Mouse (Mus musculus): ENCODE data around the gene Il1r1. TPM values are rescaled to one million over a fixed set of nuclear protein-coding genes. Genes with fewer than 3 reads are reported as not detected.

Il1r1 gene
- polyA plus RNA-seq, 1 experiment from 2014 or later, result 9.2 TPM

DNA sequence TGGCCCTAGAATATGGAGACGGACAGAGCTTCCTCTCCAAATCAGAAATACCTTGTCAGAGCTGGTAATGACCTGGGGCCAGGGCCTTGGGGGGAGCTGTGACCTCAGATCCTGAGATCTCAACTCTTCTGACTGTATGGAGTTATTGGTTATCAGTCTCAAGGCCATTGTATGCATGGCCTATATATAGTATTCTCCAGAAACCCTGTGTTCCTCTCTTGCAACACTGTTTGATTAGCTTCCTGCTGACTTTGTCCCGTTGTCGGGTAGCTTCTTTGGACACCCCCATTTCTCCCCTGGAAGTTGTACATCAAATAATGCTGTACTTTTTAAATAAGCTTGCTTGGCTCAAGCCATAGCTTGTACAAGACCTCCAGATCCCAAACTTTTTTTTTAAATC is 97.7 kb downstream of the Il1r1 start:
- 32% methylated on average over 3 of the region's 3 CpGs for WGBS (ENCODE audit: insufficient replicate concordance)
- H3K36me3 ChIP-seq, result no peaks in the 10 kb centered on the region
- no peak overlapping the region for H3K4me2 ChIP-seq
- H3K27me3 ChIP-seq, result peaks cover 23% of the 10 kb centered on the region
- no peak for DNase-seq
- H3K9me3 ChIP-seq (replicated peaks), result no peaks in the 10 kb centered on the region
- peaks cover 42% of the 10 kb centered on the region for H3K4me1 ChIP-seq (replicated peaks)
- ATAC-seq (ENCODE audit: low read depth), result no peak
- no peak overlapping the region for H3K4me3 ChIP-seq (replicated peaks)
- H3K27ac ChIP-seq, result no peak overlapping the region
- no peak overlapping the region for H3K9ac ChIP-seq

GRCm38 (mm10) chr1:40324457-40324856 is 99.6 kb downstream of the Il1r1 start, which contains the start of gene Il1rl2:
Il1rl2 (plus strand) TSS chr1:40324610.
- Histone ChIP-seq H3K4me2 (peak within 1 kb of the TSS; percentile 77), H3K4me3 (replicated peaks) (peak within 1 kb of the TSS; percentile 57), H3K27ac (no peak within 1 kb of the TSS), H3K9me3 (replicated peaks) (no peaks in the 10 kb centered on the region), H3K27me3 (peaks cover 23% of the 10 kb centered on the region), H3K9ac (peak within 1 kb of the TSS; percentile 55), H3K36me3 (no peaks in the 10 kb centered on the region), H3K4me1 (replicated peaks) (peaks cover 42% of the 10 kb centered on the region)
- 15% methylated on average over 6 of the region's 6 CpGs for WGBS (ENCODE audit: insufficient replicate concordance)
- ATAC-seq (ENCODE audit: low read depth), result 0 out of 2 replicates have a peak, but pooled peaks have one; percentile 4
- no peak for DNase-seq

DNA sequence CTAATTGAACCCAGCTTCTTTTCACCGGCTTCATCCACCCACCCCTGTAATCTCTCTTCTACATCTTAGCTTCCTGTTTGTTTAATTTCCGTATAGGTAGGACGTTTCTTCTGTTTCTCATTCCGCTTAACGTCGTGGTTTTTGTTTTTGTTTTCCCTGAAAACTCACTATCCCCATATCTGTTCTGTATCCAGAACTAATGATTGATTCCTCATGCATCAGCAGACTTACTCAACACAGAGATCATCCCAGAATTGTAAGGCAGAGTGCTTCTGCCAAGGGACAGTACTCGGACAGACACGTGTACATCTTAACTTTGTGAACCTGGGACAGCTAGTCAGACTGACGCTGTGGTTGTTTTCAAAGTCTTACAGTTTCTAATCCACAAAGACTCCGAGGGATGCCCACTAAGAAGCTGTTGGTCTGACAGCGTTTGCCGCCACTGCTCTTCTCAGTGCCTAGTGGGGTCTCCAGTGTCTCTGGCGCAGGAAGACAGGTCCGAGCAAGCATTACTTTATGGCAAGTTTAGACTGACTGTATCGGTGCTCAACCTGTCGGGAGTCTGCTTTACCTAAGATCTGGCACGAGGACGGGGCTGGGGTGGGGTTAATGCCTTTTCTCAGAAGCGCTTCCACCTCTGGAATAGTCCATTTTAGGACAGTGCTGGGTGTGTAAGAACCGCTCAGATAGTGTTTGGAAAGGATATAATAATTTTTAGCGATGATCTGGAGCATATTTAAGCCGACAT is 100.2 kb downstream of the Il1r1 start:
- peak overlapping the region; percentile 55 for H3K9ac ChIP-seq
- 3% methylated on average over 22 of the region's 22 CpGs for WGBS (ENCODE audit: insufficient replicate concordance)
- ATAC-seq (ENCODE audit: low read depth) (peak; percentile 44), DNase-seq (no peak)
- H3K9me3 ChIP-seq (replicated peaks), result no peaks in the 10 kb centered on the region
- peak overlapping the region; percentile 57 for H3K4me3 ChIP-seq (replicated peaks)
- H3K27ac ChIP-seq, result no peak overlapping the region
- no peaks in the 10 kb centered on the region for H3K36me3 ChIP-seq
- peaks cover 23% of the 10 kb centered on the region for H3K27me3 ChIP-seq
- H3K4me2 ChIP-seq, result peak overlapping the region; percentile 77
- peaks cover 47% of the 10 kb centered on the region for H3K4me1 ChIP-seq (replicated peaks)

DNA sequence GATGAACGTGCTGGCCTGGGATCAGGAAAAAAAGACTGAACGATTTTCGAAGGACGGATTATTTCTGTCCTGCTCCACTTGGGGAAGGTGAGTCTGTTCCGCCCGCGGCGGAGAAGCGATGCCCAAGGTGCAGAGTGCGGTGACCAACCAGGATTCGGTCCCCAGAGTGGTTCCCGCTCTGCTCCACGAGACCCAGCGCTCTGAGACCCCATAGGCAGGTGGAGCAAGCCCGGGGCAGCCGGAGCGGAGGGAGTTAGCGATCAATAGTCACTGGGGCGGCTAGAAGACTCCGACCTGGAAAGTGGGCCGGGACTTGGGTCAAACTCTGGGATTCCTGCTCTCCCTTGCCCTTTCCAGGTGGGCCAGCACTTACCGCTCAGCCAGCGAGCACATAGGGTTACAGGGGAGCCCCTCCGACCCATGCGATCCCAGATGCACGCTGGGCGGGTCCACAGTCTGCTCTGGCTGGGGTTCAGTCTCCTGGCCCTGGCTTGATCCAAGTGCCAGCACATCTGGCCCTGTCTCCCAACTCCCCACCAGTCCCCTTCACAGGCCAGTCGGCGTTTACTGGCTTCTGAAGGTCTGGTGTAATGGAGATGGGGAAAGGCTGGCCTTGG is 100.9 kb downstream of the Il1r1 start:
- peaks cover 23% of the 10 kb centered on the region for H3K27me3 ChIP-seq
- no peaks in the 10 kb centered on the region for H3K9me3 ChIP-seq (replicated peaks)
- DNase-seq (no peak), ATAC-seq (ENCODE audit: low read depth) (peak; percentile 27; the same call in 1 of the 2 replicates)
- H3K36me3 ChIP-seq, result no peaks in the 10 kb centered on the region
- peaks cover 47% of the 10 kb centered on the region for H3K4me1 ChIP-seq (replicated peaks)
- 18% methylated on average over 29 of the region's 29 CpGs for WGBS (ENCODE audit: insufficient replicate concordance)
- peak overlapping the region; percentile 77 for H3K4me2 ChIP-seq
- H3K4me3 ChIP-seq (replicated peaks), result peak overlapping the region; percentile 57
- H3K9ac ChIP-seq, result peak overlapping the region; percentile 55
- H3K27ac ChIP-seq, result no peak overlapping the region

GRCm38 (mm10) chr1:40327604-40328003 is 102.7 kb downstream of the Il1r1 start:
- Histone ChIP-seq H3K4me2 (no peak overlapping the region), H3K4me3 (replicated peaks) (no peak overlapping the region), H3K36me3 (no peaks in the 10 kb centered on the region), H3K4me1 (replicated peaks) (peaks cover 35% of the 10 kb centered on the region), H3K27ac (no peak overlapping the region), H3K9me3 (replicated peaks) (no peaks in the 10 kb centered on the region), H3K27me3 (peaks cover 23% of the 10 kb centered on the region), H3K9ac (no peak overlapping the region)
- ATAC-seq (ENCODE audit: low read depth), result no peak
- no peak for DNase-seq
- 60% methylated on average over 3 of the region's 3 CpGs for WGBS (ENCODE audit: insufficient replicate concordance)

DNA sequence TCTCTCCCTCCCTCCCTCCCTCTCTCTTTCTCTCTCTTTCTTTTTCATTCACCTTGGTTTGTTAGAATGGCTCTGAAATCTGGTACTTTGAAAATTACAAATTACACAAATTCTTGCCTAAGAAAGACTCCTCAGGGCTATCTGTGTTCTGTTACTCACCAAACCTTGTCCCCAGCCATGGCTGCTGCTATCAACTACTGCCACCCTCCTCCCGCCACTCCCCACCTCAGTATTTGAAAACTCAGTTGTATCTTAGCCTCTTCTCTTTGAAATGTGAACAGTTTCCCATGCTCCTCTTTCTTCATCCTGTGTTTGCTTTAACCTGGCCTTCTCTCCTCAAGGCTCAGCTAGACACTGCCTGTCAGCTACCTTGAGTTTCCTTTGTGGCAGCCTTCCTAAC is 104.6 kb downstream of the Il1r1 start:
- no peak overlapping the region for H3K4me2 ChIP-seq
- ATAC-seq (ENCODE audit: low read depth), result no peak
- WGBS (ENCODE audit: insufficient replicate concordance), result 36% methylated on average over 1 of the region's 1 CpGs
- peaks cover 19% of the 10 kb centered on the region for H3K27me3 ChIP-seq
- no peaks in the 10 kb centered on the region for H3K36me3 ChIP-seq
- H3K9me3 ChIP-seq (replicated peaks), result no peaks in the 10 kb centered on the region
- H3K4me3 ChIP-seq (replicated peaks), result no peak overlapping the region
- H3K27ac ChIP-seq, result no peak overlapping the region
- peaks cover 19% of the 10 kb centered on the region for H3K4me1 ChIP-seq (replicated peaks)
- DNase-seq, result no peak
- peak overlapping the region; percentile 41; the same call in 1 of the 2 replicates for H3K9ac ChIP-seq

DNA sequence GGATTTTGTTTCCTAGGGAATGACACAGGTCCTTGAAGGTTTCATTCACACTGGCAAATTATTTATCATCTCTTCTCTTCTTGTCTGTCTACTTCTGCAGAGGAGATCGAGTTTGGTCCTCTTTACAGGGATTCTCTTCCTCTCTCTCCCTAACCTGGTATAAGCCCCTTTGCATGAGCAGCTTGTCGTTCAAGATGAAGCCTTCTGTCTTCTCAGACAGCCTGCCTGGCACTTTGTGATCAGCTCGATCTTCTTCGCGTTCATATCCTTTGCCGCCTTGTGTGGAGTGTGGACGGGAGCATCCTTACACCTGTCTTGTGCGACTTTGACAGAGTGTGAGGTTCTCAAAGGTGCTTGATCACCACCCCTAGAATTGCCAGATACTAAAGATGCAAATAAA is 105.3 kb downstream of the Il1r1 start:
- H3K4me3 ChIP-seq (replicated peaks), result no peak overlapping the region
- peaks cover 18% of the 10 kb centered on the region for H3K27me3 ChIP-seq
- no peaks in the 10 kb centered on the region for H3K9me3 ChIP-seq (replicated peaks)
- ATAC-seq (ENCODE audit: low read depth), result no peak
- no peak overlapping the region for H3K9ac ChIP-seq
- no peak overlapping the region for H3K4me2 ChIP-seq
- peaks cover 15% of the 10 kb centered on the region for H3K4me1 ChIP-seq (replicated peaks)
- DNase-seq, result no peak
- no peaks in the 10 kb centered on the region for H3K36me3 ChIP-seq
- H3K27ac ChIP-seq, result no peak overlapping the region
- 73% methylated on average over 8 of the region's 8 CpGs for WGBS (ENCODE audit: insufficient replicate concordance)

DNA sequence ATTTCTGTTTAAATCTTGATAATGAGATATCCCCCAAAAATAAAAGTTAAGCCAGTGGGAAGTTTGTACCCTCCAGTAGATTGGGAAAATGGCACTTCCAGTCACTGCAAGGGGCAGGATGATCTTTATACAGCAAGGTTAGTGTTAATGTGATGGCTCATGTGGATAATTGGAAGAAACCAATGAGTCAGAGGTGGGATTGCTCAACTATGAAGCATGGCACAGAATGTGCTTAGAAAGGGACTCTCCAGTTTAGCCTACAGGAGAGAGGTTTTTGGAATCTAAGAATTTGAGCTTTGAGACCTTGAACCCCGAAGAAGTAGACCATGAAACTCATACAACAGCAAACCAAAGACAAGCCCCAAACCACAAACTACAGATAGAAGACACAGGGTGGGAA is 114.5 kb downstream of the Il1r1 start:
- ATAC-seq (ENCODE audit: low read depth), result no peak
- 55% methylated on average over 1 of the region's 1 CpGs for WGBS (ENCODE audit: insufficient replicate concordance)
- H3K4me2 ChIP-seq, result no peak overlapping the region
- no peaks in the 10 kb centered on the region for H3K9me3 ChIP-seq (replicated peaks)
- H3K4me3 ChIP-seq (replicated peaks), result no peak overlapping the region
- peaks cover 8% of the 10 kb centered on the region; the same call in 1 of the 2 replicates for H3K4me1 ChIP-seq (replicated peaks)
- no peaks in the 10 kb centered on the region for H3K27me3 ChIP-seq
- no peak overlapping the region for H3K9ac ChIP-seq
- no peaks in the 10 kb centered on the region for H3K36me3 ChIP-seq
- H3K27ac ChIP-seq, result no peak overlapping the region
- DNase-seq, result no peak

DNA sequence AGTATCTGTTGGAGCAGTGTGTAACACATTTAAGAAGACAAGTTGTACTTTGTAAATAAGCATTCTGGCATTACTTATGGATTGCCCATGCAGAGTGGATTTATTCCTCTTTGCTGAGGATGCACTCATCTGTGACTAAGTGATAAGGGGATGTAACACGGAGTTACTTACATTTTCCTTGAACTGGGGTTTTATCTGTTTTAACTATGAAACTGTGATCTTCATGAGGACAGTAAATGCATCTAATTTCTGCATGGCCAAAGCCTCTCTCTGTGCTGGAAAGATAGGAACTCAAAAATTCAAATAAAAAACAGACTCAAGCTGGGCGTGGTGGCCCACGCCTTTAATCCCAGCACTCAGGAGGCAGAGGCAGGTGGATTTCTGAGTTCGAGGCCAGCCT is 115.2 kb downstream of the Il1r1 start:
- no peak overlapping the region for H3K4me3 ChIP-seq (replicated peaks)
- peak; percentile 51 for ATAC-seq (ENCODE audit: low read depth)
- peaks cover 8% of the 10 kb centered on the region; the same call in 1 of the 2 replicates for H3K4me1 ChIP-seq (replicated peaks)
- WGBS (ENCODE audit: insufficient replicate concordance), result 40% methylated on average over 4 of the region's 4 CpGs
- H3K27me3 ChIP-seq, result no peaks in the 10 kb centered on the region
- H3K27ac ChIP-seq, result no peak overlapping the region
- no peaks in the 10 kb centered on the region for H3K36me3 ChIP-seq
- no peak overlapping the region for H3K4me2 ChIP-seq
- no peak overlapping the region for H3K9ac ChIP-seq
- no peaks in the 10 kb centered on the region for H3K9me3 ChIP-seq (replicated peaks)
- no peak for DNase-seq

DNA sequence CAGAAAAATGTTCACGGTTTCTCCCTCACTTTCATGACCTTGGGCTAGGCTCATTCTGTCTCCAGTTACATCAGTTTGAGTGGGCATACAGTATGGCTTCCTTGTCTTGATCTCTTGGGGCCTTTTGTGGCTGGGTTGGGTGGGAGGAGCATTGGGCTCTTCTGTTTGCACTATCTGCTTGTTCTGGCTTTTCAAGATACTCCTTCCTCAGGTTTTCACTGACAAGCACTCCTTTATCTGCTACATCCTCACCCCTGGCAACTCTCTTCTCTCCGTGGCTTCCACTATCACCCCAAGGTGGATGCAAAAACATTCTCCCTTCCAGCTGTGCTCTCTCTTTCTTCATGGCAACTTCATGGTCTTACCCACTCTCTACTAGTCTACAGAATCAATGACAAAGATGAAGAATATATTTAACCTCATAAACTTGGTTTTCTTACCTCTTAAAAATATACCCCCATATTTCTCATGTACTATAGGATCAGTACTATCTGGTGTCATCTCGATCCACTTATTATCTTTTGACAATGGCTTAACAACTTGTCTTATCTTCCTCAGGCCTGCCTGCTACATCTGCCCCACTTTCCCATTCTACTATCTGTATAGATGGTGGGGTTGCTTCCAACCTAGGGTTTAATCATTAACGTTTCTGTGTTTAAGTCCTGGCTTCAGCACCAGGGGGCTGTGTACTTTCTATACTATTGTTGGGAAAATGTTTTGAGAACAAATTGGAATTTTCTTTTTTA is 127.5 kb downstream of the Il1r1 start:
- ATAC-seq (ENCODE audit: low read depth) (peak; percentile 88), DNase-seq (peak; percentile 38)
- 33% methylated on average over 4 of the region's 4 CpGs for WGBS (ENCODE audit: insufficient replicate concordance)
- H3K4me2 ChIP-seq, result no peak overlapping the region
- H3K36me3 ChIP-seq, result no peaks in the 10 kb centered on the region
- no peaks in the 10 kb centered on the region for H3K9me3 ChIP-seq (replicated peaks)
- peaks cover 34% of the 10 kb centered on the region for H3K4me1 ChIP-seq (replicated peaks)
- H3K27ac ChIP-seq, result peak overlapping the region; percentile 34; the same call in 1 of the 2 replicates
- no peak overlapping the region for H3K9ac ChIP-seq
- no peaks in the 10 kb centered on the region for H3K27me3 ChIP-seq
- H3K4me3 ChIP-seq (replicated peaks), result no peak overlapping the region

DNA sequence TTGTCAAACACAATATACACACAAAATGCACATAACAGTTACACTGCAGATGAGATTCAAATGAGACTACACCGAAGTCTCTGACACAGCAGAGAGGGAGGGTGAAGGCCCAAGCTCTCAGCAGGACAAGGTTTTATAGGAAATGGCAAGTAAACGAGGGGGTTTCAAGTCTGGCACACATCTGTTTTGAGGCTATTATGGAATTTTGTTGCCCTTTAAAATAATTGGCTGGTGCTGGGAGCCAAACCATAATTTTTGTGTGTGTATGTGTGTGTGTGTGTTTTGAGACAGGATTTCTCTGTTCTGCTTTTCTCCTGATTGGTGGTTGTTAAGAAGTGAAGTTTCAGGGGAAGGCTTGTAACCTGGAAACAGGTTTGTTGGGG is 128.0 kb downstream of the Il1r1 start:
- DNase-seq (no peak), ATAC-seq (ENCODE audit: low read depth) (no peak)
- Histone ChIP-seq H3K4me3 (replicated peaks) (no peak overlapping the region), H3K4me1 (replicated peaks) (peaks cover 34% of the 10 kb centered on the region), H3K27ac (peak overlapping the region; percentile 34; the same call in 1 of the 2 replicates), H3K9ac (no peak overlapping the region), H3K27me3 (no peaks in the 10 kb centered on the region), H3K4me2 (no peak overlapping the region), H3K36me3 (no peaks in the 10 kb centered on the region), H3K9me3 (replicated peaks) (no peaks in the 10 kb centered on the region)
- 53% methylated on average over 2 of the region's 2 CpGs for WGBS (ENCODE audit: insufficient replicate concordance)

Data from liver, embryonic 13.5 days (tissue).